Mouse (Mus musculus): ENCODE data around the gene Adk.
"Not testable (repeated sequence)": the region's sequence is repeated elsewhere in the genome, so short reads cannot be mapped to it uniquely, and the experiment has no call there.

Adk gene

DNA sequence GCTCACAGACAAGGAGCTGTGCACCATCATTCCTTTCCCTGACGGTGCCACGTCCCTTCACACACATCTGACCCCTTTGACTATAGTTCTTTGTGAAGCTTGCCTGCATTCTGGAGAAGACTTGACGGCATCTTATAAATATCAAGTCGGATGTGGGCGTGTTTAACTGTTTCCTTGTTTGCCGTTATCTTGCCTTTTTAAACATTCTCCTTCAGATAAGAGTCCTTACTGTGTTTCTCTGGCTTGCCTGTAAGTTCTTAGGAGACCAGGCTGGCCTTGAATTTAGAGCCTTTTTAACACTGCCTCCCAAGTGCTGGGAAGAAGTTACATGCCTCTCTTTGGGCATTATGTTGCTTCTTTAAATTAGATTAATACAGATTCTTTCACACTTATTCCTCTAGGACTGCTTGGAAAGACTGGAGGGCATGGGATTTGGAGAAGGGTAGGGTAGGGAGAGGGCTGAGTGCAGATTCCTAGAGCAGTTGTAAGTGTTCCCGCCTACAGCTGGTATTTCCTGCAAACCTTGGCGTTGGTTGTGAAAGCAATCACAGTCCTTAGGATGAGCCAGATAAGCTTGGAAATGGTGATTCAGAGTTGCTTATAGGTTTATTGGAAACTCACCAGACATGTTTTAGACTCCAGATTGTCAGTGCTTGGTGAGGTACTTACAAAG lies 13.3 kb downstream of the Adk start:
- no peak for DNase-seq (ENCODE audit: low read depth, low spot score)

DNA sequence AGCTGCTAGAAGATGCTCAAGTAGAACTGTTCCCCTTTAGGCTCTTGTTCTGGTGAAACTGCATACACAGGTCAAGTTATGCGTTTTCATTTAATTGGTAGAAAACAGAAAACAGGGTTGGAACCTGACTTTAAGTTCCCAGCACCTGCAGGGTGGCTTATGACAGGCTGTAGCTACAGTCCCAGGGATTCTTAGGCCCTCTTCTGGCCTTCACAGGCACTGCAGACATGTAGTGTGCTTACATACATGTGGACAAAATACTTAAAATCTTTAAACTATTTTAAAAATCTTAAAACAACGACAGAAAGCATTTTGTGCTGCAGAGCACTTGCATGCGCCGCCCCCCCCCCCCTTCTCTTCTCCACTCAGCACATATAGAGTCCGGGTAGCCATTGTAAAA lies 17.2 kb downstream of the Adk start:
- no peak for DNase-seq (ENCODE audit: low read depth, low spot score)

DNA sequence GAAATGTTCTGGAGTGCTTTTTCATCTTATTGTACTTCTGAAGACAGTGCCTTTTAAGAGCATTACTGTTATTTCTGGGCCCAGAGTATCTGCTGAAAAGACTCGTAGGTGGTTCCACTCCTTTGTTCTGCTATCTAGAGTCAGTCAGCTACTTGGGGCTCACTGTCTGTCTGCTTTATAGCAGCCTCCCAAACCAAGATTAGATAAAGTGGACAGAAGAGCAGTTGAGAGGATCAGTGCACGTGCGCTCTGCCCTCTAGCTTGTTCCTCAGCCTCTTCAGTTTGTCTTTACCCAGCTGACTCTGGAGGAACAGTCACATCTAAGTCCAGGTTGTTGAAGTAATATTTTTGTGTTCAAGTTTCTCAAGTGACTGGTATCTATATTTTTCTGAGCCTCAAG lies 21.6 kb downstream of the Adk start:
- DNase-seq (ENCODE audit: low read depth, low spot score) = peak; percentile 36

DNA sequence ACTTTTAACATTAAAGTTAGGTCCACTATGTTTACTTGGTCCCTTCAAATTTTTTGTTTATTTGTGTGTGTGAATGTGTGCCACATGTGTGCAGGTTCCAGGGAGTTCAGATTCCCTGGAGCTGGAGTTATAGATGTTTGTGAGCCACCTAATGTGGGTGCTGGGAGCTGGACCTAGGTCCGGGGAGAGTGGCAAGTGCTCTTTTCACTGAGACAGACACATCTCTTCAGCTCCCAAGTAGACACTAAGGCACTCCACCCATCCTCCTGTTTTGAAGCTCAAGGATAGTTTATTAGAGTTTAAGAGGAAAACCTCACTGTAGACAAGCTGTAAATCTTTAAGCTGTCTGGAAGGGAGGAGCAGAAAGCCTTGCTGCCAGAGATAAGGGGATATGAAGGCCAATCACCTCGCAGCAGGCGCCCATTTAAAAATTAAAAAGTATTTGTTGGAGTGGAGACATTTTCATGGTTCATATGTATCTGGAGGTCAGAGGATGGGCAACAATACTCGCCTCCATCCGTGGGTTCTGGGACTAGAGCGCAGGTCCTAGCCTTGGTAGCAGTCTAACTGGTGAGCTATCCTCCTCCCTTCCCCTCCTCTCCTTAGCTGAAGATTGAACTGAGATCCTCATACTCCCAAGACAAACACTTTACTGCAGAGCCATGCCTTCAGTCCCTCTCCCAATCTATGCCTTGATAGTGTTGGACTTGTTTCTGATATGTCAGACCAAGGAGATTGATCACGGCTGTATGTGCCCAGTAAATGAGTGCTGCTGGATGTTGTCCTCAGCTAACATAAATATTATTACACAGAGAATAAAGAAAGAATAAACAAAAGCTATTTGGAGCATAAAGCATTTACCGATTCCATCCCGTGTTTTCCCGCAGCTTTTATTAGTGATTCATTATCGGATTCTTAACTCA lies 22.3 kb downstream of the Adk start:
- peak; percentile 54 for DNase-seq (ENCODE audit: low read depth, low spot score)

DNA sequence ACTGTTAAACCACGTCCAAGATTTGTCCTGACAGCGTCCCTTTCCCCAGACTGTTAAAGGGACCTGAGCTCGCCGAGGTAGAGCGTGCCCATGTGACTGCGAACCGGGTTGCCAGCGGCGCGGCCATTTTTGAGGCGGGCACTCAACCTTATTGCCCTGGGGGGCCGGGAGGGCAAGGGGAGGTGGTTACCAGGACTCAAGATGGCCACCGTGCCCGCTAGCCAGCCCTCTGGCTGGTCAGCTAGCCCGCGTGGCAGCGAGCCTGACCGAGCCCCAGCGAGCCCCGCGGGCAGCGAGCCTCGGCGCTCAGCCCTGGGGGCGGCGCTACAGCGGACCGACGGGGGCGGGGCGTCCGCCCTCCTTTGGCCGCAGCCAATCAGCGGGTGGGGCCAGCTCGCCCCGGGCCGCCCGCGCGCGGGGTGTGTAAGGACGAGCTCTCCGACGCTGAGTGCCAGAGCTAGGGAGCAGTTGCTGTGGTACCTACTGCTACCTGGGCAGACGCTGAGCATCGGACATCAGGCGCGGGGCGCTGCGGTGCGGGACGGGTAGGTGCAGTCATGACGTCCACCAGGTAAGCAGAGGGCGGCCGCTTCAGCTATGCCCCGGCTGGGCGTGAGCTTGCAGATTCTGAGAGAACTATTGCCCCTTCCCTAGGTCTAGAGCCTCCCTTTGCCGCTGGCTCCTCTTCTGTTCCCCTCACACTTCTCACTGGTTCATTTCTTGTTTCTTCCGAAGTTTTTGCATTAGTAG lies 23.6 kb downstream of the Adk start:
- DNase-seq (ENCODE audit: low read depth, low spot score) = peak; percentile 89

DNA sequence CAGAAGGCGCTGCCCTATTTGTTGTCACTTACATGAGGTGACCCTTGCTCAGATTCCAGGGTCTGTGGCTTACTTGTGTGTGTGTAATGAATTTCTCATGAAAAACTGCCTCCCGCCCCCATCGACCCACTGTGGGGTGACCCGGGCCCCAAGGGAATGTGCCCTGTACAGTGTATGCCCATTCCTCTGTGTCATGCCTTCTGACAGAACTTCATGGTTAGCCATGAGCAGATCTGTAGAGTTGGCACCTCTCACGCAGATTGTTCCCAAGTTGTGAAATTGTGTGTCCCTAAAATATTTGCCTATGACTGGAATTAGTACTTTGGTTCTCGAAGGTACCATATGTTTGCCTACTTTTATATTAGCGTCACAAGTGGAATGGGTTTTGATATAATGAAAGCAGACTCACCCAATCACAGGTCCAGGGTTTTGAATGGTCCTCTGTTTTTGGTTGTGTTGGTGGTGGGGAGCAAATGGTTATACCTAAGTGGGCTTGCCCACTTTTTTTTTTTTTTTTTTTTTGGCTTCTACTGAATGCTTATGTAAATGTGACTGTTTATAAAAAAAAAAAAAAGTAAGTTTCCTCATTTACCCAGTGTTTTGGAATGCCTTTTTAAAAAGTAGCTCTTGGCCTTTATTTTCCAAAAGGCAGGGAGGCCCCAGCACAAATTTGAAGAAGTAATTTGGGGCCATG lies 24.3 kb downstream of the Adk start:
- no peak for DNase-seq (ENCODE audit: low read depth, low spot score)

DNA sequence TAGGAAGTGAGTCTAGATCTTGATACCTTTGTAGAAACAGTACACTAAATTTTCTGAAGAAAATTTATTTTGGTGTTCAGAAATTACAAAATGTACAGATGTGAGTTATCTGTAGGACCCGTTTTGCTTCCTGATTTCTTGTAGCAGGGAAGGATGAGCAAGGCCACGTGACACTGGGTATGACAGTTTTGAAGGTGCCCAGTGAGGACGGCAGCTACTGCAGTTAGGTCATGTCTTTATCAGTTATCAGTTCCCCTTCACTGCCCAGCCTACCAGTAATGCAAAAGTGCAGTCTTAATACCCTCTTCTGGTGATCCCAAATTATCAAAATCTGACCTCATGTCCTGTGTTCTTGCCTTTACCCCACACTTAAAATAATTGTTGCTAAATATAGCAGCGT lies 25.6 kb downstream of the Adk start:
- peak; percentile 29 for DNase-seq (ENCODE audit: low read depth, low spot score)

DNA sequence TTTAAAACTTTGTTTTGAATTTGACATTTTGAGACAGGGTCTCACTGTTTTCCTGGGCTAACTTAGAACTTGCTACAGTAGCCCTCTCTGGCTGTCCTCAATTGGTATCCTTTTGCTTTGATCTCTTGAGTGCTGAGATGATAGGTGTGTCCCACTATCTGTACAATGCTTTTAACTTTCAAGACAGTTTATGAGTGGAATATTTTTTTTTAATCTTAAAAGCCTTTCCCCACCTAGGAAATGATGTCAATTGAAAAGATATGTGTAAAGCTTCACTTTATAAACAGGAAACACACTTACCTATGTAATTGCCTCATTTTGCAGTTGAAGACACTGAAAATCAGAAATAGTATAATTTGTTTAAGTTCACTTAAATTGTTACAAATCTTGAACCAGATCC lies 26.1 kb downstream of the Adk start:
- no peak for DNase-seq (ENCODE audit: low read depth, low spot score)

DNA sequence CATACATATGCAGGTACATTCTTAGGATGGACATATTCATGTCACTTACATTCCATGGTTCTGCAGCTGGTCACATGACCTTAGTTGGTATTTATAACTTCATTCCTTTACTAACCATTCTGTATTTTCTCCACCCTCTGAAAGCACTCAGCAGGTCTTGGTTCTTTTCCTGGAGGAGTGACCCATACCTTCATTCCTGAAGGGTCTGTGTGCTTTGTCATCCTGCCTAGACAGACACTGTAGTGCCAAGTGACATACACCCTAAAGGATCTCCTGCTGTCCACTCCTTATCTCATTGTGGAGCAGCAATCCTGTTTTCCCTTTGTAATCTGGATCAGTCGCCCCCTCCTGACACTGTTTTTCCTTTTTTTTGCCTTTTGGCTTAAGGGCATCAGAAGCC lies 30.4 kb downstream of the Adk start:
- no peak for DNase-seq (ENCODE audit: low read depth, low spot score)

DNA sequence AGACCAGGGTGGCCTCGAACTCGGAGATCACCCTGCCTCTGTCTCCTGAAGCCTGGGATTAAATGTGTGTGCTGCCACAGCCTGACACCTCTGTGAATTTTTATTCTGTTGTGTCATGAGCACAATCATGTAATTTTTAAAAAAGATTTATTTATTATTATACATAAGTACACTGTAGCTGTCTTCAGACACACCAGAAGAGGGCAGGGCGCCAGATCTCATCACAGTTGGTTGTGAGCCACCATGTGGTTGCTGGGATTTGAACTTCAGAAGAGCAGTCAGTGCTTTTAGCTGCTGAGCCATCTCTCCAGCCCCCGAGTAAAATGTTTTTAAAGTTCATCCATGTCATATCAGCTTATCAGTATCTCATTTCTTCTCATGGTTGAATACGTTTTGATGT lies 33.3 kb downstream of the Adk start:
- no peak for DNase-seq (ENCODE audit: low read depth, low spot score)

DNA sequence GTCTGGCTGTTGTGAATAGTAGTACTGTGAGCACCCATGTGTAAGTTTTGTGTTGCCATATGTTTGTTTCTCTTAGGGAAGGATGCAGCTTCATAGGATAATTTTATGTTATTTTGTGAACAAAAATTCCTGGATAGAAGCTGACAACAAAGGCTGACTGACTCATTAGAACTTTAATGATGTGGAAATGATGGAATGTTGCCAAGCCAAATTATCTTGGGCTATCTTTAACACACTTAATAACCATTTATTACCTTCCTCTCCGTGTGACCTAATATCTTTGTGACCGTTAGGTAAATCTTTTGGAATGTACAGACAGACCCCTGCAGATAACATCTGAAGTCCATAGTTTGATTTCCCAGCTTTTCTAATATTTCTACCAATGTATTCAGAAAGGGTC lies 33.7 kb downstream of the Adk start:
- DNase-seq (ENCODE audit: low read depth, low spot score) = no peak

DNA sequence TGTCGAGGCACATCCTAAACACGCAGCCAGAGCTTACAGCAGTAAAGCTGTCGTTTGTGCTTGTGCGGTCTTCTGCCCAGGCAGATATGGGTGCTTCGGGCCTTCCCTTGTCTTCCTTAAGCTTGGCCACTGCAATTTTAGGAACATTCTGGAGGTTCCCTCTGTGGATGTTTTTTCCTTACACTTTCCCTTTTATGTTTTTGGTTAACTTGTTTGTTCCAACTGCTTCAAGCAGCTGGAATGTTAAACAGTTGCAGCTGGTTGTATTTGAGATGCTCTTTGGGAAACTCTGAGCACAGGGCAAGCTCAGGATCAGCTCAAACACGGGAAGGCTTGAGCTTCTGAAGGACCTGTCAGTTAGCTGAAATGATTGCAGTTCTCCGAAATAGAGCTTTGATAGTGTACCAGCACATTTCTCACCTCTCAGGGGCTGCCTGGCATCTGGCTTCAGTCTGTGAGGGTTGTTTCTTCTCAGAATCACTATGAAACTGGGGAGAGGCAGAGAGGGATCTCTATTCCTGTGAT lies 34.5 kb downstream of the Adk start:
- no peak for DNase-seq (ENCODE audit: low read depth, low spot score)

DNA sequence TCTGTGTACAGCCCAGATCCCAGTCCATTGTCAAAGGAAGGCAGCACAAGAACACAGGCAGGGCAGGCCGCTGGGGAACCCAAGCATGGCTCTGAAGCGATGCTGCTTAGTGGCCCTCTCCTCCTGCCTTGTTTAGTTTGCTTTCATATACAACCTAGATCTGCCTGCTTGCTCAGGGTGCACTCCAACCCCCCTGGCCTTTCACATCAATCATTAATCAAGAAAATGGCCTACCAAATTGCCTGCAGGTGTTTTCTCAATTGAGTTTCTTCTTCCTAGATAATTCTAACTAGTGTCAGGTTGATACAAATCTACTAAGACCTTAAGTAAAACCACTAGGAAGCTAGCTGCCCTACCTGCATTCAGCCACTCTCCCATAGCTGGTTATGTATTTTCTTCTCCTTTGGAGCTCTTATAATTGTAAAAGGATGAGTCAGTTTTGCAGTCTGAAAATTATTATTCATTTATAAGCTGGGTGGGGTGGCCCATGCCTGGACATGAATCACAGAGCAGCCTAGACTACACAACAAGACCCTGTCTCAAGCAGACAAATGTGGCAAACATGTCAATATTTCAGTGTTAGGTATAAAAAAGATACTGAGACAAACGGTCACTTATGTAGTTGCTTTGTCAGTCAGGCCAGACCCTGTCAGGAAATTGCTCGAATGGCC lies 35.2 kb downstream of the Adk start:
- DNase-seq (ENCODE audit: low read depth, low spot score) = no peak

DNA sequence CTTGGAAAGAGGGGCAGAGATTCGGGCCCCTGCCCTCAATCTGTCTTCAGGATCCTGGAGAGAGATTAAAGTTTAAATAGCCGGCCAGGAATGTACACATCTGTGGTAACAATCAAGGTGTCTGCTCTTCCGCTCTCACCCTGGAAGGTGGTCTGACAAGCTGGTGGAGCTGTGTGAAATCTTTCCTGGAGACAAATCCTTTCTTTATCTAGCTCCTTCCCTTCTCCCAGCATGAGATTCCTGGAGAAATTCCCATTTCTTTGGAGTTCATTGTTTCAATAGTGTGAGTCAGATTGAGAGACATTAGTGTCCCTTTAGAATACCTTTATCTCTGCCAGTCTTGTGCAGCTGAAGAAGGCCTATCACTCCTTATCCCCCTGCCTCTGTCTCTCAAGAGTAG lies 36.4 kb downstream of the Adk start:
- DNase-seq (ENCODE audit: low read depth, low spot score) = no peak

DNA sequence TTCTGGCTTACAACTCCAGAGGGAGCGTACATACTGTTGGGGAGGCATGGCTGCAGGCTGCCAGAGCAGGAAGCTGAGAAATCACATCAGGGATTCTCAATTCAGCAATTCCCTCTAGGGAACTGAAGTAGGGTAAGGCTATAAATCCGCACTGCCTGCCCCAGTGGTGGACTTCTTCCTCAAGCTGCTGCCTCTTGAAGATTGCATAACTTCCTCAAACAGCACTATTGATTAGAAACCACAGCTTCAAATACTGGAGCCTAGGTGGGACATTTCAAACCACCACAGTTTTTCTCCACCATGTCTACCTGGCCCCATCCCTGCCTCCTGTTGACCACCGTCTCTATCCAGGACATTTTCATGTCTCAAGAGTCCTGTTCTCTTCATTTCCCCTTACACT lies 38.0 kb downstream of the Adk start:
- no peak for DNase-seq (ENCODE audit: low read depth, low spot score)

DNA sequence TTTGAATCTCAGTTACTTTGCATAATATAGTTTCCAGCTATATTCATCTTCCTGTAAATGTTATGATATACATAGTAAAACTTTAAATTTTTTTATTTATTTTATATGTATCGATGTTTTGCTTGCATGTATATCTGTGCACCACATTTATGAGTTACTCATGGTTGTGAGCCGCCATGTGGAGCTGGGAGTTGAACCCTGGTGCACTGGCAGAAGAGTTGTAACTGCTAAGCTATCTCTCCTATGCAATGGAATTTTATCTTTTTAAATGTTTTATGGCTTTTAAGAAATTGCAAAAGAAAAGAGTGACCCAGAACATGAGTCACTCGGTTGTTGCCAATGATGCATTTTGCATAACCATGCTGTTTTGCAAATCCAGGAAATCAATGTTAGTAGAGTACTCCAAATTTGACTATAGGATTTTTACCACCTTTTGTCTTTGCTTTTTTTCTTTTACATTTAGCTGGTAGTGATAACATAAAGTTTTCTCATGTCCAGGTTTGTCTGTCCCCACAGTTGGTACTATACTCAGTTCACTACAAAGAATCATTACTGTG lies 38.6 kb downstream of the Adk start:
- no peak for DNase-seq (ENCODE audit: low read depth, low spot score)

DNA sequence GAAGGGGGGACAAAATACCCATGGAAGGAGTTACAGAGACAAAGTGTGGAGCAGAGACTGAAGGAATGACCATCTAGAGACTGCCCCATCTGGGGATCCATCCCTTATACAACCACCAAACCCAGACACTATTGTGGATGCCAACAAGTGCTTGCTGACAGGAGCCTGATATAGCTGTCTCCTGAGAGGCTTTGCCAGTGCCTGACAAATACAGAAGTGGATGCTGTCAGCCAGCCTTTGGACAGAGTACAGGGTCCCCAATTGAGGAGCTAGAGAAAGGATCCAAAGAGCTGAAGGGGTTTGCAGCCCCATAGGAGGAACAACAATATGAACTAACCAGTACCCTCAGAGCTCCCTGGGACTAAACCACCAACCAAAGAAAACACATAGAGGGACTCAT lies 41.8 kb downstream of the Adk start:
- DNase-seq (ENCODE audit: low read depth, low spot score) = not testable (repeated sequence)

DNA sequence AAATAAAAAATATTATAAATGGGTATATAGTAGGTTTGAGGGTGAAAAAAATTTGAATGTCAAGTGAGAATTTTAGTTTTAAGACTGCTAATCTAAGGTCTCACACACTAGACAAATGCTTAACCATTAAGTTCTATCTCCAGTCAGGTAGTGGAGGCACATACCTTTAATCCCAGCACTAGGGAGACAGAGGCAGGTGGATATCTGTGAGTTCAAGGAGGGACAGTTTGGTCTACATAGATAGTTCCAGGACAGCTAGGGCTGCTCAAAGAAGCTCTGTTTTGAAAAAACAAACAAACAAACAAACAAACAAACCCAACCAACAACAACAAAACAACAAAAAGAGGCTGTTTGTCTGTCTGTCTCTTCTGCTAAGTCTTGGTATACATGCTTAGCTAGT lies 43.9 kb downstream of the Adk start:
- no peak for DNase-seq (ENCODE audit: low read depth, low spot score)

DNA sequence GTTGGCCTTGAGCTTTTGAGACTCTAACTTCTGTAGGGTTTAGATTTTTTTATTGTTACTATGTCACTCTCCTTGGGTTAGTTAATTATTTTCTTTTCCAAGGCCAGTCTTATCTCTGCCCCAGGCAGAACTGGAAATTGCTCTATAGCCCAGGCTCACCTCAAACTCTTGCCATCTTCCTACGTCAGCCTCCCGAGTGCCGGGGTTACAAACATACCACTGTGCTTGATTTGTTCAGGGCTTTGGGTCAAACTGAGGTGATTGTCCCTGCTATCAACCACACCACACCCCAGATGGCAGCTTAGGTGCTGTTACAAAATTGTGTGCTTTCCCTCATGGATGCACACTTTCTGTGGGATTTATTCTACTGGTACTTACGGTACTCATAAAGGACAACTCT lies 44.3 kb downstream of the Adk start:
- no peak for DNase-seq (ENCODE audit: low read depth, low spot score)

DNA sequence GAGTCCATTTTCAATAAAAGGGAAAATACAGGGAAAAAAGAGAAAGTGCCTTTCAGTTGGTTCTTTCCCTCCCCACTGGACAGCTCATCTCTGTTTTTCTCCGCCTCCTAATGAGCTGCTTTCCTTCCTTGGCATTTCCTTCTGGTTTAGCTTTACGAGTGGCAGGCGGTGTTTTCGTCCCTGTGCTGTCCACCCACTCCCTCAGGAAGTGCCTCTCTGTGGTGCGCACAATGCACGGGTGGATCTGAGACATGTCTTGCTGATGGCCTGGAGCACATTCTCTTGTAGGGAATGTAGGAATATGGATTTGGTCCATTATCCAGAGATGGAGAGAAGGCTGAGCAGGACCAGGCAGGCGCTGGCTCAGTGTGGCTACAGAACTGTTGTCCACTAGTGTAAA lies 47.0 kb downstream of the Adk start:
- no peak for DNase-seq (ENCODE audit: low read depth, low spot score)

DNA sequence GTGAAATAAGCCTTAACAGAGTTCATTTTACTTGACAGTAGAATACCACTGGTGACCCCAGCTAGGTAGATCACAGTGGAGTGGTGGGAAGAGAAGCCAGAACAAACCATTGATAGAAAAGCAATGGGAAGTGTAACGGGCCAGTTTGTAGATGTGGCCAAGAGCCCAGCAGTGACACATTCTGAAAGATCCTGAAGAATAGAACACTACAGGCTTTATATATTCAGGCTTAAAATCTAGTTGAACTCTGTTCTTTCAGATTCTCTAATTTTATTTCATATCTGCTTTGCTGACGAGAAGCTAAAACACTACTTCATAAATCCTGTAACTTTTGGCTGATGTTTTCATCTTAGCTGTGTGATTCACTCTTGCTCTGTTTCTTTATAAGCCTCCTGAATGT lies 48.5 kb downstream of the Adk start:
- DNase-seq (ENCODE audit: low read depth, low spot score) = no peak
